Mouse (Mus musculus): ENCODE measurements around the gene Fndc10. TPM values are rescaled to one million over a fixed set of nuclear protein-coding genes. Genes with fewer than 3 reads are reported as not detected.
"Not testable (repeated sequence)": the region's sequence is repeated elsewhere in the genome, so short reads cannot be mapped to it uniquely, and the experiment has no call there.

The Fndc10 gene
- polyA plus RNA-seq (2017; shearing (Covaris generic)): 1 to 10 TPM in 1 of 3 experiments, under 1 TPM in 2; 0.16 to 1.6 (median 0.96) TPM

DNA sequence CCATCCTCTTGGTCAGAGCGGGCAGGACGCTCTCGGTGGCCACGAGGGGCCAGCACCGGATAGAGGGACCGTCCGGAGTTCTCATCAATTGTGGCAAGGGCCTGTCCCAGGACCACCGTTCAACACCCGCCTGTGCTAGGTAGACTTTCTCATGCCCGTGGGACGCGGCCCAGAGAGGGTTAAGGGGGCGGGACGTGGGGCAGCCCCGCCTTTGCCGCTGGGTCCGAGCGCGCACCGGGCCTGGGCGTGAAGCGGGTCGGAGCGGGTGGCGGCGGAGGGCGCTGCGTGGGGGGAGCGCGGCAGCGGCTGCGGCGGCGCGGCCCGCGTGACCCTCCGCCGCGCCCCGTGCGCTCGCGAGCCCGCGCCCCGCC lies at the start of gene Fndc10:
TSS of gene Fndc10 (plus strand) at position 232 of the 371 bp plus-strand sequence.
- ATAC-seq: peak; percentile 53

DNA sequence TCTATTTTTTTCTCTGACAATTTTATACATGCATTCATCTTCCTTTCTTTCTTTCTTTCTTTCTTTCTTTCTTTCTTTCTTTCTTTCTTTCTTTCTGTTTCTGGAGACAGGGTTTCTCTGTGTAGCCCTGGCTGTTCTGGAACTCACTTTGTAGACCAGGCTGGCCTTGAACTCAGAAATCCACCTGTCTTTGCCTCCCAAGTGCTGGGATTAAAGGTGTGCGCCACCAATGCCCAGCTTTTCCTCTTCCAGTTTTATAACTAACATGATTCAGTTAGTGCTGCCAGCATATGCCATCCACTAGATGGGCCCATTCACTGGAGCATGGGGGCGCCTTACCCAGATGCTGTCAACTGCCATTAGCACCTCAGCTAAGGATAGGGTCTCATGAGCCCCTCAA lies 48.8 kb upstream of the Fndc10 start, which contains the start of gene Gm10563:
TSS of gene Gm10563 (minus strand) at position 101 of the 400 bp plus-strand sequence.
- ATAC-seq: not testable (repeated sequence)

DNA sequence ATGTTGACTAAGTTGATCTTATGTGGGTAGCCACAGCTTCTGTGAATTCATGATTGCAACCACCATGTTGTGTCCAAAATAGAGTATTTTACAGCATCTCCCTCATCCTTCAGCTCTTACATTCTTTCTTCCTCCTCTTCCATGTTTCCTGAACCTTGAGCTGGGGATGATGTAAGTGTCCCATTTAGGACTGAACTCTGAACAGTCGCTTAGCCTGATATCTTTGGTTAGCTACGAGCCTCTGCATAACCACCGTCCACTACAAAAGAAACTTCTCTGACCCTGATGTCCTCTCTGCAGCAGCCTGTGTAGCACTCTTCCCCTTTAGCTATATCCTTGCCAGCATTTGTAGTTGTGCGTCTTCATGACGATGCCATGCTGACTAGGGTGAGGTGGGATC lies 48.4 kb upstream of the Fndc10 start:
- ATAC-seq: no peak

DNA sequence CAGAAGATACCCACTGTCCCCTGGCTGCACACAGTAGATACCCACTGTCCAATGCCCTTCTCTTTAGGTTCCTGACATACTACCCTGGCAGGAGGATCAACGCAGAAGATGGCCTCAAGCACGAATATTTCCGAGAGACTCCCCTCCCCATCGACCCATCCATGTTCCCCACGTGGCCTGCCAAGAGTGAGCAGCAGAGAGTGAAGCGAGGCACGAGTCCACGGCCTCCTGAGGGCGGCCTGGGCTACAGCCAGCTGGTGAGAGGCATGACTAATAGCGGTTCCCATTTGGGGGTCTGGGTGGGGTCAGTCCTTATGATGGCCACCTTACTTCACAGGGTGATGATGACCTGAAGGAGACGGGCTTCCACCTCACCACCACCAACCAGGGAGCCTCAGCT lies 44.8 kb upstream of the Fndc10 start:
- no peak for ATAC-seq

DNA sequence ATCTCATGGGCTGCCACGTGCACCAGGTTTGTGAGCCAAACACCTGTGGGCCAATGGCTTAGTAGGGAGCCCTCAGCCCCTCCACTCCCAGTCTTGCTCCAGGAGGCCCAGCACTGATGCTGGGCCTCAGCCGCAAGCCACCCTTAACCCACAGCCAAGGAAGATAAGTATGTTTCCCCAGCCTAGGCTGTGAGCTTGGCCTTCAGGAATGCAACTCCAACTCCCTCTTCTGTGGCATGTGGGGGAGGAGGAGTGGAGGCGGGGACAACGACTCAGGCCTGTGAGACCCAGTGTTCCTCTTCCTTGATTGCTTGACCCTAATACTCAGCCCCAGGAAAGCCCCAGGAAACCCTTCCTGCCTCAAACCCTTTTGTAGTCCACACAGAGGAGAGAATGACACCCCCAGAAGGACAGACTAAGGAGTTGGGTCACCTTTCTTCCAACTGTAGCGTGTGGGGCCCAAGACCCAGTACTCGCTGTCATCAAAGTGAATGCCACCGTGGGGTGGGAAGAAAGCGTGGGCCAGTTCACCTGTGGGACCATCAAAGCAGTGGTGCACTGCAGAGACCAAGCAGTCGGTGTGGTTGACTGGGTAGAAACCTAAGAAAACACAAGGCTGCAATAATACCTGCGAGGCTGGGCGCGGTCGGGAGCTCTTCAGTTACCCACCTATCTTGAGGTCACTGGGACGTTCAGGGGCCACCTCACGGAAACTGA lies 42.4 kb upstream of the Fndc10 start:
- ATAC-seq: no peak

DNA sequence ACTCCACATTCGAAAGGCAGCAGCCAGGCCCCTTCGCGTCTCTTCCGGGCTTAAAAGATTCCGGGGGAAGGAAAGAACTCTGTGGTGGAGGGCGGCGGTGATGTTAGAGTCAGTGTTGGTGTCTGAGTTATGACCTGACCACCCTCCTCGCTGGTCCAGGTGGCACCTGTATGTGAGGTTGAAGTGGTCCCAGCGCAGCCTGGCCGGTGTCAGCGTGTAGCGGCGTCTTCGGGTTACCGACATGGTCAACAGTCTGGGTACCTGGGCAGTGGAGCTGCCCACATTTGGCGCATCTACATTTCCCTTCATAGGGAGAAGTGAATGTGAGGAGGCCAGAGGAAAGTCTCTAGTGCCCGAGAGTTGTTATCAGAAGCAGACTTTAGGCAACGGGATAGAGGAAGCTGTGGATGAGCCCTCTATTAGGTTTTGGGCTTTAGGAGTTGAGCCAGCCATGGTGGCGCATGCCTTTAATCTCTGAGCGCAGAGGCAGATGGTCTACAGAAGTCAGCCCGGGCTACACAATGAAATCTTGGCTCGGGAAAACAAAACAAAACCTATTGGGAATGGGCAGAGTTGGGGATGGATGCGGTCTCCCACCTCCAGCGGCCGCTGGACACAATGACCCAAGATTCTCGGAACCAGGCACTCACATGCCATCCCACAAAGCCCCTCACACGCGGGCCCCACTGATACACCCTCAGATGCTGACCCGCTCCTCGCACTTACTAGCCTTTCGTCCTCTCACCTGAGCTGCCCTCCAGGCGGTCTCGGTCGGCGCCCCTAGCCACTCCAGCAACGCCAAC lies 41.7 kb upstream of the Fndc10 start:
- ATAC-seq: no peak

DNA sequence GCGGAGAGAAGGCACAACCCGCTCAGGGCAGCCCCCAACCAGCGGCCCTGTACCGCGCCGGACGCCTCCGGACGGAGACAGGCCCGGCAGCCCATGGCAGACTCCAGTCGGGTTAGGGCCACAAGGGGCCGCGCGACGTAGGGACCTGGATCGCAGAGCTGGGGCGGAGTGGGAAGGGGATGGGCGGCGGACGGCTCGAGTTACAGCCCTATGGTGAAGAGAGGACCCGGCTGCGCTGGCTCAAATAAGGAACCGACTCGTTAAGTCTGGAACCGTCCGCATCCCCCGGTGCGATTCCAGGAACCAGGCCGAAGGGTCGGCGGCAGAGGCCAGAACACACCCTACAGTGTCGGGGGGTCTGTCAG lies 41.1 kb upstream of the Fndc10 start, which contains the start of gene Mmp23:
TSS of gene Mmp23 (minus strand) at position 299 of the 365 bp plus-strand sequence.
- no peak for ATAC-seq

DNA sequence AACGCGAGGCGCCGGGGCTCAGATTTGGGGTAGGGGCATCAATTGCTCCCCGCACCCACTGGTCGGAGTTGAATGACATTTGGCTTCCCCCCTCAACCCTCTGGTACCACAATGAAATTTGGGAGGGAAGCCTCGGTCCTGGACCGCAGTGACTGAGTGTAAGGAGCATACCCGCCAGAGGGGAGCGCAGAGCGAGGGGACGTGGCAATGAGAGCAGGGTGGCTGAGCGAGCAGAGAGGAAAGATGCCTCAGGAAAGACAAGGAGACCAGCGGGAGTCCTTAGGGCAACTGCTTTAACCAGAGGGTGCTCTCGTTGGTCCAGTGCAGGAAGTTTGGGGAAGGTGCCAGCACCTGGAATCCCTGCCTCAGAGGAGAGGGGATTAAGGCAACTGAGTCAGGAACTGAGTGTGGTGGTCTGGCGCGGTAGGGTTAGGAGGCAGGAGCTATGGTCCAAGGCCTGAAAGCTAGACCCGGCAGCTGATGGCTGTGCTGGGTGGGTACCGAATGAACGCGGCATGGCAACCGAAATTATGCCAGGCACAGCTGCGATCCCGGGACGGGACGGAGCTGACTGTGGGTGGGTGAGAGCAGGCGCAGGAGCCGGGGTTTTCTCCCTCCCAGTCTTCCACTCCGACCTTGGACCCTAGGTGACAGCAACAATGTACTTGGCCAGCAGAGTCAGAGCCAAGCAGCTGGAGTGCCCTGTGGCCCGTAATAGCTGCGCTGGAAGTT lies 40.5 kb upstream of the Fndc10 start:
- ATAC-seq: peak; percentile 7

DNA sequence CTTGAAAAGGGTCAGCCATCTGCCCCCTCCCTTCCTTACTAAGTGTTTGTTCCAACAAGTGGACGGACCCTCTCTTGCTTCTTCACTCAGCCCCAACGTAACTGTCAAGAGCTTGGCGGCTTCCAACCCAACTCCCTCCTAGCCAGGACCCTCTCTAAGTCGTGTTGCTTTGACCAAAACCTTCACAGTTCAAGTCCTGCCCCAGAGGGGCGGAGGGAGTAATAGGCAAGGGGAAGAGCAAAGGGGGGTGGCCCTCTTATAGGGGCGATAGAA lies 40.0 kb upstream of the Fndc10 start:
- peak; percentile 23 for ATAC-seq

DNA sequence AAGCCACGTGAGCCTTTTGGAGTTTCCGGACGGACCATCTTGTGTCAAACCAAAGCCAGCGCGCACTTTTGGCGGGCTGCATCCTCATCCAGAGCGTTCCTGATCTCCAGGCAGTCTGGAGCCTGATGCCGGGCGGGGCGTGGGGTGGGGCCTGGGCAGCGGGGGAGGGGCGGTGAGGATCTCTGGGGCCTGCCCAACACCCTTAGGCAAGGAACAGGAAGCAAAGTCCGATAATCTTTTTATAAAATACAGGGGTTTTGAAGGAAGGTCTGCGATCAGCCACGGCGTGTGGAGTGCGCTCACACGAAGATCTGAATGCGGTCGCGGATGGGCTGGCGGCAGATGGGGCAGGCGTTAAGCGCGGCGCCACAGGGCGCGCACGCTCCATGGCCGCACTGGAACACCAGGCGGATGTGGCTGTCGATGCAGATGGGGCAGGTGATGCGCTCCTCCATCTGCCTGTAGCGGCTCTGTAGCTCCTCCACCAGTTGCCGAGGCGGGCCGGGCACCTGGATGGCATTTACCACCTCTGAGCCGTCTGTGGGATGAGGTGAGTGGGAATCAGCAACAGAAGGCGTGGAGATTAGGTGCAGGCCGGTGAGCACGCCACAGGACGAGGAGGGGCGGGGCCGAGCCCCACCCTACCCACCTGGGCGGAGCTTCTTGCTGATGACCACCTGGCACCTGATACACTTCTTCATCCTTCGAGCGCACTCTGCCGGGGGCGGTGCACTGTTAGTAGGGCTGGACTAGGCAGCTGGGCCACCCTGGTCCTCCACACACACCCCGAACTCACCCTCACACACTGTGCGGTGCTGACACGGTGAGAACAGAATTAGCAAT lies 39.5 kb upstream of the Fndc10 start:
- ATAC-seq: peak; percentile 82

DNA sequence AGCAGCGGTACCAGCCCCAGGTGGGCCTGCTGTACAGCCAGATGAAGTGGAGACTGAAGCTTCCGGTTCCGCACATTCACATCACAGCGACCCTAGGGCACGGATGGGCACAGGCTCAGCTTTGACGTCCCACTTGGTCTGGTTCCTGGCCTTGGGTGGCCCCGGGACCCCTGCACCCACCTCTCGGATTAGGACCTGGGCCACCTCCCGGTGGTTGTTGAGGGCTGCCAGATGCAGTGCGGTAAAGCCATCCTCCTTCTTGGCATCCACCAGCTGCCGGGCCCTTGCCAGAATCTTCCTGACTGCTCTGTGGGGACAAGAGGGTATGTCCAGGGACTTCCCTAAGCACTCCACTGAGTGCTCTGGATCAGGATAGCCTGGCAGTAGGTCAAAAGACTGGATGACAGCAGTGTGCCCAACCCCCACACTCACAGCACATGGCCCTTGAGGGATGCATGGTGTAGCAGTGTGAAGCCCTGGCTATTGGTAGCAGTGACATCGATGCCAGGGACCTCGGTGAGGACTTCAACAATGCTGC lies 37.9 kb upstream of the Fndc10 start:
- ATAC-seq: no peak

DNA sequence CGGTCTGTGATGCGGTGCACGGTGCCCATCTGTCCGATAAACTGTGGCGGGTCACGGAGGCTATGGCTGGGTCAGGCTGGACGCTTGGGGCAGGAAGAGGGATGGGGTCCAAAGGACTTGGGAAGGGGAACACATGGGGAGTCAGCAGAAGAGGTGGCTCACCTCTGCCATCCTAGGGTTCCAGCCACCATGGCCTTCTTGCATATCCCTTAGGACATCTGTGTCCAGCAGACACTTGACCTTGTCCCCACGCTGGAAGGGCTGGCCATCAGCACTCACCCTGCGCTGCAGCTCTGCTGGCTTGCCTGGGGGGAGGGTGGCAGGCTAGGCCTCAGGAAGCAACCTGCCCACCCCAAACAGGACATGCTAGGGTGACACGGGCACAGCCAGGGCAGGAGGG lies 35.2 kb upstream of the Fndc10 start:
- no peak for ATAC-seq

DNA sequence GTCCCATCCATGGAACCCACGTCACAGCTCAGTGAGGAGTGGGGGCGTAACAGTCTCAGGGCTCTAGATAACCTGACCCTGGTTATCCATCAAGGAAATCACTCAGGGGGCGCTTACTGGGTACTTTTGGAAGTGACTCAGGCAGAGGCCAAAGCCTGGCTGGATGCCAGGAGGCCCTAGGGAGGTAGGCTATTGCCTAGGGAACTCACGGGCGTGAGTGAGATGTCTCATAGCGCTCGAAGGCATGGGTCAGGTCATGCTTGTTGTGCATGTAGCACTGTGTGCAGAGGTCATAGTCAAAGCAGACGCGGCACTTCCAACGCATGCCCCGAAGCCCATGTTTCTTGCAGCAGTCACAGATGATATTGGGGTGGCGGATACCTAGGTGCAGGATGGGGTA lies 33.5 kb upstream of the Fndc10 start:
- ATAC-seq: no peak

DNA sequence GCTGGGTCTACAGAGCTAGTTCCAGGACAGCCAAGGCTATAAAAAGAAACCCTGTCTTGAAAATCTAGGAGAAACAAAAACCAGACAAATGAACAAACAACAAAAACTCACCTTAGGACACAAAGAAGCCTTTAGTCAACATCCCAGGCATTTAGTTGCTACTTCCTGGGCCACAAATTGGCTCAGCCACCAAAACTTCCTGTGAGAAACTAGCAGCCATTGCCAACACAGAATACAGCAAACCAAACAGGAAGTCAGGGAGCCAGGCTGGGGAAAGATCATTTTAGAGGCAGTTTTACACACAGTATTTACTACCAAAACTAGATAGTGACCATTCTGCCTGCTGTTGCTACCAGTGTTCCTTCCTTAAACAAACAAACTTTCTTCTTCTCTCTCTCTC lies 27.2 kb upstream of the Fndc10 start:
- no peak for ATAC-seq

DNA sequence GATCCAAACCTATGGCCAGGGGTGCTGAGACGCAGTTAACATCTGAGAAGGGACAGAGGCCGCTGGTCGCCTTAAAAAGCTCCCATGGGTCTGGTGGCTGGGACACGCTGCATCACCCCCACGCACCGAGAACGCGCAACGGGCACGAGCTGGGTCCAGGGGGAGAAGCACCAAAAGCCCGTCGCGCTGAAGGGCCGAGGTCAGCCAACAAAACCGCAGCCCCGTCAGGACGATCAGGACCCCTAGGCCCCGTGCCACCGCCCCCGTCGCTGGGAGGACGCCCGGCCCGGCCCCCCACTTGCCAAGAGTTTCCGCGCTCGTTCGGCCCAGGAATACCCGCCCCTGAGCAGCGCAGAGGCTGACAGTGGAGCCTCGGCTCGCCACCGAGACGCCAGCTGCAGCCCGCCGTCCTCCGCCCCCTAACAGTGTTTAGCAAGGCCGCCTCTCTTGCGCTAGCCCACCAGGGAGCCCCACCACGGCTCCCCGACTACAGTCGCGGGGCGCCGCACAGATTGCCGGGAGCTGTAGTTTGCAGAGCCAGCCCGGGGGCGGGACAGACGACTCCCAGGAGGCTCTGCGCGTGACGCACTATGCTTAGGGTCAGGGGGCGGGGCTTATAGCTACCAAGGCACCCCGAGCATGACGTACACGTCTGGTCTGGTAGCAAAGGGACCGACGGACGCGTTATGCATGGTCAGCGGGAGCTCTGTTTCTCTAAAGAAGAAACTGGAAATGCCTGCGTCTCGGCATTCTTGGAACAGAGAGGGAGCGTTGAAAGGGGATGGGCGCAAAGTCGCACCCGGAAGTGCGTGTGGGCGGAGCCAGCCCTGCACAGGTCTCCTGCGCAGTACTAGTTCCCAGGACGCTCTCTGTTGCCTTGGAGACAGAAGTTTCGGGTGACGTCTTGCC lies 25.2 kb upstream of the Fndc10 start, which contains the start of gene Mib2:
TSS of gene Mib2 (minus strand) at position 510 of the 909 bp plus-strand sequence.
- ATAC-seq: peak; percentile 97

DNA sequence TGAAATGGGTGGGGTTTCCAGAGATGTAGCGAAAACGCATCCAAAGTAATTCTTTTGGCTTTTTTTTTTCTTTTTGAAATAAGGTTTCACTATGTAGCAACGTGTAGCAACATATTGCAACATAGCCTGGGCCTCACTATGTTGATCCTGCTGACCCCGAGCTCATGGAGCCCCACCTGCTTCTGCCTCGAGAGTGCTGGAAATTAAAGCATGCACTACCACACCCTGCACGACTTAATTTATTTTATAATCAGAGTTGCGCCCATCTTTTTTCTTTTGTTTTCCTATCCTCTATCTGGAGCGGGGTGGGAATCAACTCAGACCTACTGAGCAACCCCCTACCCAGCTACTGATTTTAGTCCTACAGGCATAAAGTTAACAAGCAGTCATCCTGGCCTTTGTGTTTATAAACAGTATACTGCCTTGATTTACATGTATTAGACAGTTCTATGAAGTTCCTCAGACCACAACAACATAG lies 24.5 kb upstream of the Fndc10 start:
- ATAC-seq: no peak

DNA sequence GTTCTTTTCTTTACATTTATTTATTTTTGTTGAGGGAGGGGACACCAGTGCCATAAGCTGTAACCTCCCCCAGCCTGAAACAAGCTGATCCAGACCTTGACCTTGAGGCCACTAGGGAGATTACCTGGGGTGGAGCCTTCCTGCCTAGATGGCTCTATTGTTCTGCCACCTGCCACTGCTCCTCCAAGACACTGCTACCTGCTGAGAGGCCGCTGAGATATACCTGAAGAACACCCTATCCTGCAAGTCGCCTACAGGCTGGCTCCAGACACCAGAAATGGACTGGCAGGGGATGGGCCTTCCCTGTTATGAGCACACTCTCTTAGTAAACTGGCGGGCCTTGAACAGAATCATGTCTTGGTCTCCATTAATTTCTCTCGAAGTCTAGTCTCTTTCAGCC lies 23.9 kb upstream of the Fndc10 start:
- ATAC-seq: not testable (repeated sequence)

DNA sequence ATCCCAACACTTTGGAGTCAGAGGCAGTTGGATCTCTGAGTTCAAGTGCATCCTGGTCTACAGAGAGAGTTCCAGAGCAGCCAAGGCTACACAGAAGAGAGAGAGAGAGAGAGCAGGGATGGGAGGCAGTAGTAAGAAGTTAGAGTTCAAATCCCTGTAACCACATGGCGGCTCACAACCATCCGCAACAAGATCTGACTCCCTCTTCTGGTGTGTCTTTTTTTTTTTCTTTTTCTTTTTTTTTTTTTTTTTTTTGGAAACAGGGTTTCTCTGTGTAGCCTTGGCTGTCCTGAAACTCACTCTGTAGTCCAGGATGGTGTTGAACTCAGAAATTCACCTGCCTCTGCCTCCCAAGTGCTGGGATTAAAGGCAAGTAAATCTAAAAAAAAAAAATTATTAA lies 22.1 kb upstream of the Fndc10 start:
- ATAC-seq: no peak

DNA sequence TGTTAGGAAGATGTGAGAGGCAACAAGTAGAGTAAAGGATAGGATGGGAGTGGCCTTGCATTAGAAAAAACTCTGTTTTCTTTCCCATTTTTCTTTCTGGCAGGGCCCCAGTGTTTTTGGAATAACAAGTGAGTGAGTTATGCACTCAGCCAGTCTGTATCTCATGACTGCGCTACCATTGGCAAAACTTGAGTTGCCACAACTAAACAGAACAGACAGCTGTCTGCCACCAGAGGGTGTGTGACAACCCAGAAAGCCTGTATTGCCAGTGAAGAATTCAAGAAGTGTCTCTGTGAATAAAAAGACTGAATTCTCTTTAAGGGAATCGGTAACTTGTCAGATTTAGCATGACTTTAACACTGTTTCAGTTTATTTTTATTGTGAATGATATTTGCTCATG lies 18.2 kb upstream of the Fndc10 start:
- ATAC-seq: no peak

DNA sequence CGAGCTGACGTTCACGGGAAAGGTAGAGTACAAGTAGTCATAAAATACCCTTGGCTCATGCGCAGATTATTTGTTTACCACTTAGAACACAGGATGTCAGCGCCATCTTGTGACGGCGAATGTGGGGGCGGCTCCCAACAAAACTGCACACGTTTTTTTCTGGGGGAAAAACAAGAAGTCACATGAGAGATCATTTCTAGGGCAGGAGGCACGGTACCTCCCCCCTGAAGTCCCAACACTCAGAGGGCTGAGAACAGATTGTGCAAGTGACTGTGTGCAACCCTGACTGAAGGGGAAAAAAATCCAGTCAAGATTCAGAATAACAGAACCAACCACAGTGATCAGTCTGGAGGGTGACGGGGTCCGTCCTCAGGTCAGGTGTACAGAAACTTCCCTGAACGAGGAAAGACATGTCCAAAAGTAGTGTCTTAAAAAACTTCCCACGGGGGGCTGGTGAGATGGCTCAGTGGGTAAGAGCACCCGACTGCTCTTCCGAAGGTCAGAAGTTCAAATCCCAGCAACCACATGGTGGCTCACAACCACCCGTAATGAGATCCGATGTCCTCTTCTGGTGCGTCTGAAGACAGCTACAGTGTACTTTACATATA lies 10.4 kb upstream of the Fndc10 start:
- not testable (repeated sequence) for ATAC-seq
